Mouse (Mus musculus): ENCODE data around the gene Zbtb46.

- TF ChIP-seq CTCF (conservative IDR thresholded peaks at IDR 0.05; ENCODE audit: insufficient read depth, insufficient read length, low read depth, low read length) (no peak), POLR2A (IDR thresholded peaks at IDR 0.05; ENCODE audit: low read depth, low read length) (no peak)
Observed at GRCm38 (mm10) chr2:181484456-181485233, 25.4 kb upstream of the Zbtb46 start.

All from kidney, adult 2 months (tissue).